Mouse (Mus musculus): Measurements from ENCODE around the gene Zic5. TPM values are rescaled to one million over a fixed set of nuclear protein-coding genes. Genes with fewer than 3 reads are reported as not detected.
"Not testable (repeated sequence)": the region's sequence is repeated elsewhere in the genome, so short reads cannot be mapped to it uniquely, and the experiment has no call there.

Gene Zic5
- total and polyA plus RNA-seq, 2 experiments from 2014 or later = 8.8 to 24.8 TPM

GRCm38 (mm10) chr14:122460226-122460625, 5.3 kb downstream of the Zic5 start:
- Histone ChIP-seq H3K4me1 (ENCODE audit: insufficient read depth, low read length) (peaks cover 5% of the 10 kb centered on the region; the same call in 1 of the 2 replicates), H3K9me3 (ENCODE audit: low read length) (no peaks in the 10 kb centered on the region), H3K9ac (replicated peaks; ENCODE audit: low read length, poor library complexity, severe bottlenecking) (no peak overlapping the region), H3K36me3 (ENCODE audit: insufficient read depth, low read length) (no peaks in the 10 kb centered on the region), H3K4me3 (ENCODE audit: low read depth, low read length) (0 out of 2 replicates have a peak overlapping the region, but pooled peaks have one; percentile 1), H3K4me2 (ENCODE audit: low read depth, low read length, poor library complexity, severe bottlenecking) (peak overlapping the region; percentile 32; the same call in 1 of the 2 replicates), H3K27ac (ENCODE audit: low read depth, low read length) (peak overlapping the region; percentile 12; the same call in 1 of the 2 replicates), H3K27me3 (ENCODE audit: insufficient read depth, low read length) (peaks cover 42% of the 10 kb centered on the region)
- TF ChIP-seq CTCF (IDR thresholded peaks at IDR 0.05) = no peak
- no peak for ATAC-seq (ENCODE audit: low FRiP score)
- 42% methylated on average over 5 of the region's 5 CpGs for WGBS
- DNase-seq (ENCODE audit: low spot score) = no peak

GRCm38 (mm10) chr14:122459776-122460175, 5.7 kb downstream of the Zic5 start:
- H3K9ac ChIP-seq (replicated peaks; ENCODE audit: low read length, poor library complexity, severe bottlenecking) = no peak overlapping the region
- WGBS = 81% methylated on average over 1 of the region's 1 CpGs
- no peaks in the 10 kb centered on the region for H3K36me3 ChIP-seq (ENCODE audit: insufficient read depth, low read length)
- peaks cover 5% of the 10 kb centered on the region; the same call in 1 of the 2 replicates for H3K4me1 ChIP-seq (ENCODE audit: insufficient read depth, low read length)
- 0 out of 2 replicates have a peak overlapping the region, but pooled peaks have one; percentile 1 for H3K4me3 ChIP-seq (ENCODE audit: low read depth, low read length)
- H3K27ac ChIP-seq (ENCODE audit: low read depth, low read length) = peak overlapping the region; percentile 18; the same call in 1 of the 2 replicates
- DNase-seq (ENCODE audit: low spot score) (no peak), ATAC-seq (ENCODE audit: low FRiP score) (no peak)
- no peaks in the 10 kb centered on the region for H3K9me3 ChIP-seq (ENCODE audit: low read length)
- H3K27me3 ChIP-seq (ENCODE audit: insufficient read depth, low read length) = peaks cover 46% of the 10 kb centered on the region
- no peak for TF ChIP-seq CTCF (IDR thresholded peaks at IDR 0.05)
- H3K4me2 ChIP-seq (ENCODE audit: low read depth, low read length, poor library complexity, severe bottlenecking) = peak overlapping the region; percentile 32; the same call in 1 of the 2 replicates

GRCm38 (mm10) chr14:122459332-122459731, 6.1 kb downstream of the Zic5 start:
- WGBS = 54% methylated on average over 10 of the region's 12 CpGs
- DNase-seq (ENCODE audit: low spot score); H3K4me1 ChIP-seq (ENCODE audit: insufficient read depth, low read length); H3K9ac ChIP-seq (replicated peaks; ENCODE audit: low read length, poor library complexity, severe bottlenecking); H3K27ac ChIP-seq (ENCODE audit: low read depth, low read length); ATAC-seq (ENCODE audit: low FRiP score); H3K4me3 ChIP-seq (ENCODE audit: low read depth, low read length); H3K36me3 ChIP-seq (ENCODE audit: insufficient read depth, low read length); H3K9me3 ChIP-seq (ENCODE audit: low read length): not testable (repeated sequence)
- Histone ChIP-seq H3K27me3 (ENCODE audit: insufficient read depth, low read length) (peaks cover 47% of the 10 kb centered on the region), H3K4me2 (ENCODE audit: low read depth, low read length, poor library complexity, severe bottlenecking) (peak overlapping the region; percentile 32; the same call in 1 of the 2 replicates)

GRCm38 (mm10) chr14:122455562-122455958, 9.9 kb downstream of the Zic5 start:
- no peak overlapping the region for H3K27ac ChIP-seq (ENCODE audit: low read depth, low read length)

GRCm38 (mm10) chr14:122454901-122455561, 10.4 kb downstream of the Zic5 start:
- ATAC-seq (ENCODE audit: low FRiP score) (no peak), DNase-seq (ENCODE audit: low spot score) (peak; percentile 87)
- Histone ChIP-seq H3K9ac (replicated peaks; ENCODE audit: low read length, poor library complexity, severe bottlenecking) (no peak overlapping the region), H3K36me3 (ENCODE audit: insufficient read depth, low read length) (no peaks in the 10 kb centered on the region), H3K4me1 (ENCODE audit: insufficient read depth, low read length) (0 out of 2 replicates have a peak, but pooled peaks cover 4% of the 10 kb centered on the region), H3K4me2 (ENCODE audit: low read depth, low read length, poor library complexity, severe bottlenecking) (no peak overlapping the region), H3K27me3 (ENCODE audit: insufficient read depth, low read length) (peaks cover 55% of the 10 kb centered on the region), H3K27ac (ENCODE audit: low read depth, low read length) (no peak overlapping the region), H3K4me3 (ENCODE audit: low read depth, low read length) (no peak overlapping the region), H3K9me3 (ENCODE audit: low read length) (no peaks in the 10 kb centered on the region)
- no peak for TF ChIP-seq CTCF (IDR thresholded peaks at IDR 0.05)
- 38% methylated on average over 10 of the region's 10 CpGs for WGBS

More at GRCm38 (mm10) chr14:122455562-122455958, 9.9 kb downstream of the Zic5 start:
- Histone ChIP-seq H3K4me3 (ENCODE audit: low read depth, low read length) (no peak overlapping the region), H3K36me3 (ENCODE audit: insufficient read depth, low read length) (no peaks in the 10 kb centered on the region), H3K4me1 (ENCODE audit: insufficient read depth, low read length) (no peaks in the 10 kb centered on the region), H3K9ac (replicated peaks; ENCODE audit: low read length, poor library complexity, severe bottlenecking) (no peak overlapping the region), H3K9me3 (ENCODE audit: low read length) (no peaks in the 10 kb centered on the region), H3K27me3 (ENCODE audit: insufficient read depth, low read length) (peaks cover 54% of the 10 kb centered on the region), H3K4me2 (ENCODE audit: low read depth, low read length, poor library complexity, severe bottlenecking) (no peak overlapping the region)
- TF ChIP-seq CTCF (IDR thresholded peaks at IDR 0.05) = no peak
- no peak for ATAC-seq (ENCODE audit: low FRiP score)
- DNase-seq (ENCODE audit: low spot score) = no peak
- WGBS = 31% methylated on average over 4 of the region's 4 CpGs

All from midbrain, postnatal 0 days (tissue).